Mouse (Mus musculus) right cerebral cortex, adult 2 months (tissue): ENCODE data around the gene Gm9945.
A peak's percentile ranks its signal among the peaks of the same experiment; 100 is the strongest.

ENCODE experiments used
- DNase-seq, 2 experiments: peaks; one replicate each; pipeline ENCODE4 v3.0.0; 2021 to 2022; ENCODE audit warnings: low spot score in 2 of 2

The Gm9945 gene

GRCm38 (mm10) chr11:53479783-53480301 lies at the start of gene Gm9945, which contains the start of gene Sowaha:
Gm9945 (plus strand) TSS chr11:53480166.
Sowaha (minus strand) TSS chr11:53480274.
- DNase-seq: peak; percentile 79 to 80

DNA sequence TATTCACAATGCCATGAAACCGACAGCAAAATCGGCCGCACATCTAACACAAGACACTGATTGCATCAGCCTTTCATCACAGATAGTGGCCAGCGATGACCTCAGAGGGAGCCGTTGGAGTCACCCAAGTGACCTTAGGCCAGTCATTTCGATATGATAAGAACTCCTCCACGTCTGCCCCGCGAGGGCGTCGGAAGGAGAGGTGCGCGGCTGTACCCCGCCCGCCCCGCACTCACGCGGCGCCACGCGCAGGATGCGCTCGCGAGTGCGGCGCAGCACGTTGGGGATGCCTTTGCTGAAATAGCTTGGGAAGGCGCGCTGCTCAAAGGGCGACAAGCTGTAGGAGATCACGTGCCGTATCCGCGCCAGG lies 49.7 kb upstream of the Gm9945 start:
- DNase-seq: no peak

- DNase-seq: peak; percentile 98 to 100
These were observed 49.2 kb upstream of the Gm9945 start, which contains the start of the genes Uqcrq and Gdf9 for GRCm38 (mm10) chr11:53430670-53431346. Uqcrq (minus strand) TSS chr11:53430831. Gdf9 (plus strand) TSS chr11:53431023.

GRCm38 (mm10) chr11:53431347-53432056 lies 48.5 kb upstream of the Gm9945 start:
- no peak for DNase-seq

- DNase-seq: no peak
These were observed 46.9 kb upstream of the Gm9945 start for GRCm38 (mm10) chr11:53433057-53433456.

DNA sequence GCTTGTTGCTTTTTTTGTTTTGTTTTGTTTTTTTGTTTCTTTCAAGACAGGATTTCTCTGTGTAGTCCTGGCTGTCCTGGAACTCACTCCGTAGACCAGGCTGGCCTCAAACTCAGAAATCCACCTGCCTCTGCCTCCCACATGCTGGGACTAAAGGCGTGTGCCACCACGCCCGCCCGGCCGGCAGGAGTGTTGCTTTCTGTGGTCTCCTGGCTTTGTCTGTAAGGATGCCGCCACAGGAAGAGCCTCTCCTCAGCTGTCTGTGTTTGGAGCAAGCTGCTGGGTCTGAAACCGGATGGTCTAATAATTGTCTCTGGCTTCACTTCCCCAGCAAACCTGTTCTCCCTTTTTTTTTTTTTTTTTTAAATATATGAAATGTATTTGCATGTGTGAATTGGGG lies 44.5 kb upstream of the Gm9945 start:
- DNase-seq: no peak

DNA sequence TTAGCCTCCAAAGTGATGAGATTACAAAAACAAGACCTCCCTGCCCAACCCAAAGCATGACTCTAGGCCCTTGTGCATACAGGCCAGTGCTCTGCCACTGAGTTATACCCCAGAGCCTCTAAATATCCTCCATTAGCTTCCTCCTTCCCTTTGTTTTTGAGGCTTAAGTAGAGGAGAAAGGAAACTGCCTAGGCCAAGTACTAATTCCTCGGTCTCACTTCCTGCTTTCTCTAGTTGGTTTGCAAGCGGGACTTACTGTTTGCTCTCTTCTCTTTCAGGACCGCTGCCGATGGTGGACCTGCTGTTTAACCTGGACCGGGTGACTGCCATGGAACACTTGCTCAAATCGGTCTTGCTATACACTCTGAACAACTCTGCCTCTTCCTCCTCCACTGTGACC lies 43.6 kb upstream of the Gm9945 start:
- DNase-seq: no peak

DNA sequence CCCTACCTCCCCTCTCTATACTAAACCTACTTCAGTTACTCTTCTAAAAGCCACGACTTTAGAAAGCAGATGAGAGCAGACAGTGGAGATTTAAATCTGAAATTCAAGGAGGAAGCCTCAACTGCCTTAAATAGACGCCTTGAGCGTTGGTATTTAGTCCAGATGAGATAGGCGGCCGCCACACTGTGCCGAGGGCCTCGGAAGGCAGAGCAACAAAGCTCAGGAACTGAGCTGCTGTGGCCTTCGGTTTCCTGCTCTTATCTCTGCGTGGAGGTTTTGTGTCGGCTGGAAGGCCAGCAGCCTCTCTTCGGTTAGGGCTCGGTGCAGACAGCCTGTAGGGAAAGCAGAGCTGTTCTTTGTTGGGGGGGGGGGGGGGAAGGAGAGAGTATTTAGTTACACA lies 38.0 kb upstream of the Gm9945 start:
- no peak for DNase-seq

GRCm38 (mm10) chr11:53443861-53444260 lies 36.1 kb upstream of the Gm9945 start:
- DNase-seq: no peak

DNA sequence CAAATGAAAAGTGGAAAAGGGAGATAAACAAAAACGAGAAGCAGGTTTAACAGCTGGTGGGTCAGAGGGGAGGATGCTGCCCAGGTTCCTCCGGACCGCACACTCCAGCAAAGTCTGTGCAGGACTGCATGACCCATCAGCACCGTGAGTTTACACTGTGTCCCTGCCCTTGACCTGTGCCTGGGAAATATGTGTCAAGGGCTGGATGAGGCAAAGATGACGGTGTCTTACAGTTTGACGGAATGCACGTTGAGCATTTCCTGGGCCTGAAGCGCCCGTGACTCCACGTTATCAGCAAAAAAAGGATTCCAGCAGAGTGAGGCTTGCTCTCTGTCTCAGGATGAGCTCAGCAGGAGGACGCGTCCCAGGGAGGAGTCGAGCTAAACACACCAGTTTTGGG lies 34.4 kb upstream of the Gm9945 start:
- no peak for DNase-seq

DNA sequence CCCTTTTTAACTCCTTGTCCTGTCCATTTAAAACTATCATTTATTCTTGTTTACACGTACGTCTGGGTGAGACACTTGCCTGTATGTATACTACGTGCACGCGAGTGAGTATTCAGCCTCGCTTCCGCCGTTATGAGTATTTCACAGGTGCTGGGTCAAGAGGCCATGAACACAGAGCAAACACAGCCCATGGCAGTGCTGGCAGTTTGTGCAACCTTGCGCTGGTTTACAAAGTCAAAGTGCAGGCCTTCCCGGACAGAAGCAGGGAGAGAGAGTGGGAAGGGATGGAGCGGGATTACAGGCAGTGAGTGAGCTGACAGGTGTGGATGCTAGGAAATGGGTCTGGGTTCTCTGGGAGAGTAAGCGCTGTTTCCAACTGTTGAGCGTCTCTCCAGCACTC lies 33.8 kb upstream of the Gm9945 start:
- no peak for DNase-seq

GRCm38 (mm10) chr11:53447996-53448395 lies 32.0 kb upstream of the Gm9945 start:
- DNase-seq: no peak

GRCm38 (mm10) chr11:53448529-53448928 lies 31.4 kb upstream of the Gm9945 start:
- DNase-seq: no peak

DNA sequence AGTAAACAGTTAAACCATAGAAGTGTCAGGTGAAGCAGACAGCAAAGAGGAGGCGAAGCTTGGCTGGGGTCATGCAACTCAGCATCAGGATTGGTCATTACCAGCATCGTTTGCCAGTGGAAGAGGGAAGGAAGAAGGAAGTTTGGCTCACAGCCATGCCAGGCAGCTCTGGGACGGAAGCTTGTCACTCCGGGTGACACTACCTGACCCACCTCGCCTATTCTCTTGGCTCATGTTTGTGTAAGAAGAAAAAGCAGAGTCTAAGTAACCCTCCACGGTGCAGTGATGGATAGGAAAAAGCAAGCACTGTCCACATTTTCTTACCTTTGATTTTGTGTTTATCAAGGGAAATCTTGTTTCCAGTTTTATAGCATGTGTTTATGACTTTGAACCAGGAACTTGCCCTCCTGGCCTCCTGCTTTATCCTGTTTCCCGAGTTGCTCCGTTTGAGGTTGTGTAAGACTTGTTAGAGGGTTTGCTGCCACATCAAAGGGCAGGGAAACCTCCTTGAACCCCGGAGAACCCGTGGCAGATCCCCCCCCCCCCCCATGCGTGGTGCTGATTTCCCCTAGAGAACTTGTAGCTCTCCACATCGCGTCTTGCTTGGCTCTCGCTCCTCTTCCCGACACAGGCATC lies 29.8 kb upstream of the Gm9945 start:
- no peak for DNase-seq

GRCm38 (mm10) chr11:53451361-53451760 lies 28.6 kb upstream of the Gm9945 start:
- no peak for DNase-seq

- no peak for DNase-seq
These were observed 27.6 kb upstream of the Gm9945 start for GRCm38 (mm10) chr11:53452396-53452795.

- no peak for DNase-seq
These were observed 26.9 kb upstream of the Gm9945 start for GRCm38 (mm10) chr11:53453031-53453430.

DNA sequence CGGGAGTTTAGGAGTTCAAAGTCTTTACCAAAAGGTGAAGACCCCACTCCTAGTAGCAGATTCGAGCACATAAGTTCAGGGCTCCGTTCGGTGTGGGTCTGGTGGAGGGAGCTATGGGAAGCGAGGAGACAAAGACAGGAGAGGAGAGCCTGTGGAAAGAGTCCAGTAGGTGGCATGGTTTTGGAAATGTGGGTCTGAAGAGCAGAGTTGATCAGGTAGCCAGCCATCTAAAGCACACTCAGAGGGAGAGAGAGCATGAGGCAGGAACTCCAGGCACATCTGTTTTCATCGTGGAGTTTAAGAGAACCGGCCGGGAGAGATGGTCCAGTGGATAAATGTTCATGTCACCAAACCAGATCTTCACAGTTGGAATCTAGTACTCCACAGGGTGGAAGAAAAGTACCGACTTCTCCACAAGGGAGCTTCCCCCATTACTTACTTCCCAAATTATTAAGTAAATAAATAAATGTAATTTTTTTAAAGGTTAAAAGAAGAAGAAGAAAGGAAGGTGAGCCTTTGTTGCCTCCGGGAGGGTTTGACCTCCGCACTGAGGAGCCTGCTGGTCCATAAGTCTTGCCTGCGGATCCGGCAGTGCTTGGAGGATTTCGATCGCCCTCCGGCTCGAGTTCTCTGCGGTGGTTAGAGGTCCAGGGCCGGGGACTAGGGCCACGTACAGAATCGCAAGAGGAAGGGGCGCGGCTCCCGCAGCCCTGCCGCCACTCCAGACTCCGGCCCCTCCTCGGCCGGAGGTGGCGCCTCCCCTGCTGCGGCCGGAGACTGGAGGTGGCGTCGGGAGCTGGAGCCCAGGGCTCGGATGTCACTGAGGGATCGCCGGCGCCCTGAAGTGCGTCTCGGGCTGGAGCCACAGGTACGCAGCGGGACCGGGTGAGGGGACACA lies 23.2 kb upstream of the Gm9945 start, which contains the start of the genes Gm10447 and Shroom1:
Gene Gm10447, minus strand, starts transcription at position 637 of the 898 bp plus-strand sequence.
Gene Shroom1, plus strand, starts transcription at position 732 of the 898 bp plus-strand sequence.
- DNase-seq: peak in 1 of 2 experiments; percentile 35

DNA sequence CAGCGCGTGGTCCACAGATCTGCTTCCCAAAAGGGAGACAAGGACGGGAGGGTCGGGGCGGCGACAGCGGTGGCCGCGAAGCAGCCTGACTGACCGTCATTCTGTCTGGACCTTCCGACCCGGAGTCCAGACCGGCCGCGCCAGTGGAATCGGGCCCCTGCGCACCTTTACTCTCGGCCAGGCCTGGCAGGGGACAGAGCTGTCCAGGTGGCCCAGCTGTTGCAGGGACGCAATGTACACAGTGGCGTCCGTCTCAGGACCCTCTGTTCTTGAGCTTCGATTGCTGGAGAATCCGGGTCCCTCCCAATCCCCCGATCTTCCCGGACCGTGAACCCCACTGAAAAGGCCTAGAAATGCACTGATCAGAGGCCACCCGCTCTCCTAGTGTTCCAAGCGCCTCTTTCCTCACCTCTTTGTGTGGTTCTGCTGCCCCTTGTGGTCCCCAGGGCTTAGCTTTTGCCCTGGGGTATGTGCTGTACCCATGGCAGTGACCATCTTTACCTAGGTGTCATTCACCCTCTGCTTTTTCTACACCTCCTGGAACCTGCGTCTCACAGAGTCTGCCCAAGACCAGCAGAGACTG lies 22.5 kb upstream of the Gm9945 start:
- no peak for DNase-seq

- DNase-seq: no peak
These were observed 21.0 kb upstream of the Gm9945 start for GRCm38 (mm10) chr11:53458996-53459395.

DNA sequence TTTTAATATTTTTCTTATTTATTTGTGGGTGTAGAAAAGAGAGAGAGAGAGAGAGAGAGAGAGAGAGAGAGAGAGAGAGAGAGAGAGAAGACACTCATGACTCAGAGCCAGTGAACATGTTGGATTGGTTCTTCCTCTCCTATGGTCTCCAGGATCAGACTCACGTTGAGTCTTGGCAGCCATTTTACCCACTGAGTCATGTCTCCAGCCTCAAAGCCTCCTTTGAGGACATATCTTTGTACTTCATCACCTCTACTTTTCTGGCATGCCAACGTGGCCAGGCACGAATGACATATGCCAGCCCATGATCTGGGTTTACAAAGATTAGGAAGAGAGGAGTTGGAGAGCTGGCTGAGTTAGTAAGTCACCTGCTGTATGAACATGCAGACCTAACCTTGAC lies 19.8 kb upstream of the Gm9945 start:
- DNase-seq: no peak
